Mouse (Mus musculus): ENCODE data around the gene Plxna4.

Plxna4 gene

DNA sequence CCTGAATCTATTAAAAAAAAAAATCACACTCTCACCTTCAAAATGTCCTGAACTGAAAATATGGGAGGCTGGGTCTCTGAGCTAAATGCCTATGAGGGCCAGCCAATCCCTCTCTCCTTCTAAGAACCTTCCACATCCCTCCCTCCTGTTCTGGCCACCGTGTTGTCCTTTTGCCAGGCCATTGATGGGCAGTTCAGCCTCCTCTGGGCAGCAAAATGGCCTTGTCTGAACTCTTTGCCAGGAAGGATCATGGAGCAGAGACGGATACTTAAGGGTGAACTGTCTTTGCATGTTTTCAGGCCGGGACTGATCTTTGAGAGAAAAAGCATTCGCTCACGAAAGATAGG is 408.0 kb downstream of the Plxna4 start:
- no peak for DNase-seq (ENCODE audit: low read depth, low spot score)

DNA sequence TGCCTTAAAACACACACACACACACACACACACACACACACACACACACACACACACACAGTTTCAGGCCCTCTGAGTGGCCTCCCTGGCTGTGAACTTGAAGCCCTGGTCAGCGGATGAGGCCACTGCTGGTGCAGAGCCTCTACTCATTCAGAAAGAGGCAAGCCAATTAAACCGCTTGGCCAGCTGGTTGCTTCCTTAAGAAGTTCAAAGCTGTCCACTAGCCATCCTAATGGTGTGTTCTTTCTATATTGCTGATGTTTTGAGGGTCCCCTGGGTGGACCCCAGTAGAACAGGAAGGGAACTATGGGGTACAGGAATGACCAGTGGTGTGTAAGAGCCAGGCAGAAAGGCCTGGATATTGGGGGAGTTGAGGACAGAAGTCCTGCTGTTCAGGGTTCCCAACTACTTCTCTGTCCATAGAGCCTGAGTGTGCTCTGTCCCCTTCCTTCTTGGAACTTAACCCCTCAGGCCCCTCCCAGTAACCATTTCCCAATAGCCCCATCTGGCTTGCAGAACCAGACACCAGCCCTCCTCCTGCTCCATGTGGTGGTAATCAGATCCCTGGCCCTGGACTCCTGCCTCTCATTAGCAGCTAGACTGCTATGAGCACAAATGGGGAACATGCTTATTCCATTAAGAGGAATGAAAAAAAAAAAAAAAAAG is 408.5 kb downstream of the Plxna4 start:
- no peak for DNase-seq (ENCODE audit: low read depth, low spot score)

DNA sequence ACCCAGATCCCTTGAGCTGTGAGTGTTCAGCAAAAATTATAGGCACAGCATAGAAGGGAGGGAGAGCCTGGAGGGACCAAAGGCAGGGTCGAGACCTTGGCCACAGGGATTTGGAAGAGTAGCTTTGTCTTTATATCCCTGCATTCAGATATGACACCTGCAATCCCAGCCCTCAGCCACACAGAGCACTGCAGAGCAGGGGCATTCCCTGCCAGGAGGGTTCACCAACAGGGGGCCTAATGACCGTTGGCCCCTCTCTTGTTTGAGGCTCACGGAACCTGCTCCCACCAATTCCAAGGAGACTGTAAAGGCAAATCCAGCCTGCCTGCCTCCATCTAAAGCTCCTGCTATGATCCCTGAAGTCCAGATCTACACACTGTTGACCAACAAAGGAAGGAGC is 410.1 kb downstream of the Plxna4 start:
- DNase-seq (ENCODE audit: low read depth, low spot score), result peak; percentile 31

DNA sequence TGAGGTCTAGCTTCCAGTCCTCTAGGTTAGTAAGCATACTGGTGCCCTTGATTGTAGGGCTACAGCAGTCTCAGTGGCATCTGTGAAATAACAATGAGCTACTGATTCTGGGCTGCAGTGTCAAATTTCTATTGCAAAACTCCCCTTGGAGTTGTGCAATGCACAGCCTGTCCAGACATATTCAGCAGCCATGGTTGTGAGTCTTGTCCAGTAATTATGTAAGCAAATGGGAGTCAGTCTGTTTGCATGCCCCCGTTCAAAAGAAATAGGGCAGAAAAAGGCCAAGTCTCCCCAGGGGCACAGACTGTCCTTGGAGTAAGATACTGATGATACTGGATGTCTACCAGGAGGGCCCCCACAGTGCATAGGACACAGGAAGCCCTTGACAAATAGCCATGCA is 420.3 kb downstream of the Plxna4 start:
- DNase-seq (ENCODE audit: low read depth, low spot score), result peak; percentile 65

DNA sequence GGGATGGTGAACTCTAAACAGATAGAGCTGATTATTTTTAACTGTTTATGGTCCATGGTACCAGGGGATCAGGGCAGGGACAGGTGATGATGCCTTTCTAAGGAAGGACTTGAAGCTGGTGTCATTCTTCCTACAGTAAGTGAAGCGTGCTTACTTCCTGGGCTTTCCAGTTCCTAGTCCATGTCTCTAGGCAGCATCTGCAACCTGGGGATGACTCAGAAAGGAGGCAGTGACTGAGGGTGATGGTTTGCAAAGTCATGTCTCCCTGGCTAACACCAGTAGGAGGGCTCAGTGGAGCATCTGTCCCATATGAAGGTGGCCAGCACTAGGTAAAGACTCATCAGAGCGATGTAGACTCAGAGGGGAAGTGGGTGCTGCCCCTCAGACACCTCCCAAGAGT is 427.6 kb downstream of the Plxna4 start:
- peak; percentile 63 for DNase-seq (ENCODE audit: low read depth, low spot score)

DNA sequence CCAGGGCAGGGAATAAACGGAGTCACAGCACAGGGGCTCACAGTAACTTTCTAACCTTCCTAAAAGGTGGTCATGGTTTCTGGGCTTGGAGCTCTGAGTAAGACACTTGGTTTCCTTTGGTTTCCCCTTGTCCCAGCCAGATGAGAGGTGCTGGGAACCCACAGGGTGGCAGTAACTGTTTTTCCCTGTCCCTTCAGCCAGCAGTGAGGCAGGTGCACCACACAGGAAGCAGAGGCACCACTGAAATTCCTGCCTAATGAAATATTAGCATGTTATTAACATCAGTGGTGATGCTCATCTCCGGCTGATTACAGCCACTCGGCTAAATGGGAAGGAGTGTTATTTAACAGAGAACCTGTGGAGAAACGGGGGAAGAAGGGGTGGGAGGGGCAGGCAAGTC is 428.1 kb downstream of the Plxna4 start:
- no peak for DNase-seq (ENCODE audit: low read depth, low spot score)

DNA sequence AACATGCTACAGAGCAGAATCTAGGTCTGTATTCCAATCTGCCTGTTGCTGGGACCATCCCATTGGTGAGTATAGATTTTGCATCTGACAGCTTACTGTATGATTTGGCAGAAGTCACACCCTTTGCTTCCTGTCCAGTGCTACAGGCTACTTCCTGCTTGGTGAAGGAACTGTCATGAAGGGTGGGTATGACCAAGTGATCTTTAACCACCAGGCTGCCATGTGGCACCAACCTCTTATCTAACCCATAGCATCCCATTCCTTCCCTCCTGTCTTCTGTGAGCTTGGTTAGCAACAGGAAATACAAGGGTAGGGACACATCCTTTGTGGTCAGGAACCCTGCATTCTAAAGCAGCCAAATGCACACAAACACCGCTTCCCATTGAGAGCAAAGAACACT is 429.6 kb downstream of the Plxna4 start:
- no peak for DNase-seq (ENCODE audit: low read depth, low spot score)

DNA sequence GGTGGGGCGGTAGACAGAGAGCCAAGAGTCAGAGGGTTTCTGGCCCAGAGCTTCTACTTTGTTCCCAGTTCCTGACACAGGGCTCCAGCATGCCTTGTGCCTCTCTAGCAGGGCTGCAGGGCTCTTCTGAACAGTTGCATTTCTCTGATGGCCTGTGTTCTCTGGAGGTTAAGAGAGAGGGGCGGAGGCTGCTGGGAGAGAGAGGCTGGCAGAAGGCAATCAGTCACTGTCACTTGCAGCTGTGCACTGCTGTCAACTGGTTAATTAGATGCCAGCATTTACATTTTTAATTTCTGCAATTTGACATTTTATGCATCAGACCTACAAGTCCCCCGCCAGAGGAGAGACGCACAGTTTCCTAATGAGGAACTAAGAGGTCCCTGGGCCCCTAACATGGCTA is 434.8 kb downstream of the Plxna4 start:
- no peak for DNase-seq (ENCODE audit: low read depth, low spot score)

DNA sequence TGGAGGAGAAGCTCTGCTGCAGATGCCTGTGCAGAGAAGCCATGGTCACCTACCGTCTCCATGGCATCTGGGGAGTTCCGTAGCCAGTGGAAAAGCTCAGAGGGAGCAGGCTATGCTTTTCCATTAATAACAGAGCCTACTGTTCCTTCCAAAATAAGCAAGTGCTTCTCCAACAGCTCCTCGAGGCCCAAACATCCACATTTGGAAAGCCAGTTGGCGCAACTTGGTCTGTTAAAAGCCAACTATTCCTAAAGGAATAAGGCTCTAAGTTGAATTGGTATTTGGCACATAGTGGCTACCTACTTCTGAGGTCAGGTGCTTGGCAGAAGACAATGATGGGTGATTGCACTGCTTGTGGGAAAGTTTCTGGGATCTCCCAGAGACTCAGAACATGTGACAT is 437.2 kb downstream of the Plxna4 start:
- no peak for DNase-seq (ENCODE audit: low read depth, low spot score)

DNA sequence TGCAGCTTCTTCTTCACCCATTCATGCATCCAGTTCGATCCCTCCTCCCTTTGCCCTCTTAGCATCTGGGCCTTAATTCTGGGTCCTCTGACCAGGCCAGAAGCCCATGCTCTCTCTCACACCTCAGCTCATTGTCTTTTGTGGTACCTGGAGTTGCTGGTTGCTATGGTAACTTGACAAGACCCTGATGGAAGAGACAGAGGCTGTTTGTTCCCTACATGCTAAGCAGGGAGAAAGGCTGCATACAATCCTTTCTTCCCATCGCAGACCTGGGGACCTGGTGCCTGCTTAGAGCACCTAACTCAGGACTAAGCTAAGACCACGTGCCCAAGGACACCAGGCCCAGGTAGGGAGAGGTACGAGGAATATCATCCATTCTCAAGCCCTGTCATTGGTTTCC is 443.2 kb downstream of the Plxna4 start:
- DNase-seq (ENCODE audit: low read depth, low spot score), result no peak

DNA sequence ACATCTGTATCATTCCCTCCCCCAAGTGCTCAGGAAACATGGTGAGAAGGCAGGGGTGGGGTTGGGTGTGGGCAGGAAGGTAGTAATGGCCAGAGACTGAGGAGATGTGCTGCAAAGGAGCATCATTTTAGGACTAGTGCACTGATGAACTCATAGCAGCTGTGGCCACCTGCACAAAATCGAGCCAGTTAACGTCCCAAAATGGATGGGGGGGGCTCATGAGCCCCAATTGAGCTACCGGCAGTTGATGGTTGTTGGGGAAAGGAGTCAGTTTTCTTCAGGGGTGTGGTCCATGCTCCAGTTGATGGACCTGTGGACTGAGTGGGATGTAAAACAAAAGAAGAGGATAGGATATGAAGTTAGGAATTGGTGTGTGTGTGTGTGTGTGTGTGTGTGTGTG is 448.5 kb downstream of the Plxna4 start:
- no peak for DNase-seq (ENCODE audit: low read depth, low spot score)

DNA sequence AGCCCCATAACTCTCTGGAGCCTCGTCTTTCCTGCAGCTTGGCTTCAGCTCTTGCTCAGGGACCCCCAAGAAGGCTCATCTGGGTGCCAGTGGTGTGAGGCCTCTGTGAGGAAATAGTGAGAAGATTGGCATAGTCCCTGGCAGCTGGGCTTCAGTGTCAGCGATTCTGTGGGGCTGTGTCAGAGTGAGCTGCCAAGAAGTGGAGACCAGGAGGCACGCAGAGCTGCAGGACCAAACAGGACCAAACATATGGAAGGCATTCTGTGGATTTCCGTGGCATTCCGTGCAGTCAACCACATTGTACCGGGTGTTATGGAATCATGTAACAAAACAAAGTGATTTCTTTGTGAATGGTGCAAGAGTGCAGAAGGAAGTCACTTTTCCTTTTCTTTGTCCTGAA is 461.1 kb downstream of the Plxna4 start:
- no peak for DNase-seq (ENCODE audit: low read depth, low spot score)

DNA sequence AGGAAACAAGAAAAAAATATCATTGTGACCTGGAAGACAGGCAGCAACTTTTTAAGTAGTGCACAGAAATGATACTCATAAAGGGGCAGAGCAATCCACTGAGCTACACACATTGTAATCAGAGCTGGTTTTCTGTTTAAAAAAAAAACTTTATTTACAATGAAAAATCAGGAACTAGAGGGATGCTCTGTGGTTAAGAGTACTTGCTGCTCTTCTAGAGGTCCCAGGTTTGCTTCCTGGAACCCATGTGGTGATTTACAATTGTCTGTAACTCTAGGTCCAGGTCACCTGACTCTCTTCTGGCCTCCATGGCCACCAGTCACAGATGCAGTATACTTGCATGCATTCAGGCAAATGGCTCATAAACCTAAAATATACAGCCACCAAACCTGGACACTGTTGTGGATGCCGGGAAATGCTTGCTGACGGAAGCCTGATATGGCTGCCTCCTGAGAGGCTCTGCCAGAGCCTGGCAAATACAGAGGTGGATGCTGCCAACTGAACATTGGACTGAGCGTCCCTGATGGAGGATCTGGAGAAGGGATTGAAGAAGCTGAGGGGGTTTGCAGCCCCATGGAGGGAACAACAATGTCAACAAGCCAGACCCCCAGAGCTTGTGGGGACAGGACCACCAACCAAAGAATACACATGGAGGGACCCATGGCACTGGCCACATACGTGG is 465.3 kb downstream of the Plxna4 start:
- DNase-seq (ENCODE audit: low read depth, low spot score), result no peak

DNA sequence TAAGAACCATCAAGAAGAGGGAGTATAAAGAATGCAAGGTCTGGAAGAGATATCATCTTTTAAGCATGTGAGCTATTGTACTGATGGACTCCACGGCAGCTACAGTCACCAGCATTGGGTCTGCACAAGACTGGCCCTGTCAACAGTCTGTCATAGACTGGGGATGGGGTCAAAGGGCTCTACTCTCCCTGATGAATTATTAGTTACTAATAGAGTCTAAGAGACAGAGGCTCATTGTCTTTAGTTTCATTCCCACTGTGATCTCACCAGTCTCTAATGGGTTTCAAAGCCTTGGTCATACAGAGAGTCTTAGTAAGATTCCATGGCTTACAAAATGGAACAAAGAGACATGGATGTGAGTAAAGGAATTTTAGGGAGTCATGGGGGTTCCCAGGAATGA is 467.1 kb downstream of the Plxna4 start:
- no peak for DNase-seq (ENCODE audit: low read depth, low spot score)

DNA sequence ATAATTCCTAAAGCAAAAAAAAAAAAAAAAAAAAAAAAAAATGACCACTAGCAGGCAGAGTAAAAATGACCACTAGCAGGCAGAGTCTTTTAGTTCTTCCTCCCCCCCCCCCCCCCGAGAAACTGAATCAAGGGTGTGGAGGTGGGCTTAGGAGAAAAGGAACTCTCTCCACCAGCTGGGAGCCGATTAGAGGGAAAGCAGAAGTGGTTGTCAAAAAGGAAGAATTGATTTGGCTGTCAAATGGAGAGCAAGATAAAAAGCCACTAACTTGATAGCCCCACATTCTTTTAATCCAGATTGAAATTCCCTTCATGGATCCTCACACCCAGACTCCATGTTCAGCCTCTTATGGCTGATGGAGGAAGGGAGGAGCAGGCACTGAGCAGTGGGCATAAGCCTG is 478.8 kb downstream of the Plxna4 start:
- no peak for DNase-seq (ENCODE audit: low read depth, low spot score)

DNA sequence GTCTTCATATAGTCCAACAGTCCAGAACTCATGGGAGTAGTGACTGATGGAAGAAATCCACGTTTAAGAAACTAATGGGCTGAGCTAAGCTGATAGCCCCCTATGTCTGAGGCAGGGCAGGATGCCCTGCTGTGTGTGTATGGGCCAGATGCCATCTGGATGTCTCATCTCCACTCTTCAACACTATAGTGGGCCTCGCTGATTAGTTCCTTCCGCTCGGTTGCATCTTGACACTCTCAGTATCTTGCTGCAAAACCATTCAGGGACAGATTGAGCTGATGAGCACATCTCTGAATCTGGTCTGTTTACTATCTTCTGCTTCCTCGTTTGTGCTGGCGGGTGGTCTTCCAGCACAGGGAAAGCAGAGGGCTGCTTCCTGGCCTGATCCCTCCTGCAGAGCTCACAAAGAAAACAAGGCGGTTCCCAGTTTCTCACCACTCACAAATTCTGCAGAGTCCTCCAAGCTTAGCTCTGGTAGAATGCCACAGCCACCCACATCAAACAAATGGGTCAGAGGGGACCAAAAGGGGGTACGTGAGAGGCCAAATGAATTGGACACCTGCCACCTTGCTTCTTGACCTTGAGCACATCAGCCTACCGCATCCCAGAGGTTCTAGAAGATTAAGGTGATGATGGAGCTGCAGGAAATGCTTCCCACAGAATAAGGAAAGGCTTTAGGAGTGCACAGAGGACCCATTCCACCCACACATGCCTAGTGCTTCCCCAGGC is 482.3 kb downstream of the Plxna4 start:
- DNase-seq (ENCODE audit: low read depth, low spot score), result peak; percentile 3

Data from brain, adult 2 months (tissue).